Mouse (Mus musculus) intestine, postnatal 0 days (tissue): Measurements from ENCODE around the gene Ramp3. TPM values are rescaled to one million over a fixed set of nuclear protein-coding genes. Genes with fewer than 3 reads are reported as not detected.

Source experiments
- ATAC-seq: fragments of 200-750 bp; cut with Nextera tagmentation; 2 replicates; pipeline ENCODE4 v1.8.0; 2017; ENCODE audit warnings: mild to moderate bottlenecking, moderate TSS enrichment, moderate library complexity
- H3K27ac ChIP-seq: fragments of 300-500 bp; sonication (generic); 2 replicates; pipeline ENCODE4 v1.5.1; 2014; ENCODE audit warnings: mild to moderate bottlenecking, low read depth, low read length, moderate library complexity
- H3K27me3 ChIP-seq: fragments of 300-500 bp; sonication (generic); replicated peaks from 2 replicates; pipeline ENCODE4 v1.6.1; 2014; ENCODE audit warnings: low read length, mixed read lengths; ENCODE audit not compliant: control insufficient read depth, insufficient read depth
- H3K36me3 ChIP-seq: fragments of 300-500 bp; sonication (generic); 2 replicates; pipeline ENCODE4 v1.6.1; 2014; ENCODE audit warnings: mild to moderate bottlenecking, moderate library complexity; ENCODE audit not compliant: control insufficient read depth, insufficient read depth
- H3K4me1 ChIP-seq: fragments of 300-500 bp; sonication (generic); replicated peaks from 2 replicates; pipeline ENCODE4 v1.6.1; 2014; ENCODE audit warnings: antibody characterized with exemption, low read length, mixed read lengths; ENCODE audit not compliant: control insufficient read depth, insufficient read depth
- H3K4me2 ChIP-seq: fragments of 300-500 bp; sonication (generic); replicated peaks from 2 replicates; pipeline ENCODE4 v1.6.1; 2014; ENCODE audit warnings: low read depth, mild to moderate bottlenecking, moderate library complexity
- H3K4me3 ChIP-seq: fragments of 300-500 bp; sonication (generic); 2 replicates; pipeline ENCODE4 v1.5.1; 2014; ENCODE audit warnings: low read depth, low read length
- H3K9ac ChIP-seq: fragments of 300-500 bp; sonication (generic); 2 replicates; pipeline ENCODE4 v1.6.1; 2014; ENCODE audit warnings: mild to moderate bottlenecking, low read depth, low read length
- H3K9me3 ChIP-seq: fragments of 300-500 bp; sonication (generic); 2 replicates; pipeline ENCODE4 v1.6.1; 2016; ENCODE audit warnings: mixed run types; ENCODE audit not compliant: control insufficient read depth
- CTCF ChIP-seq: sonication (generic); IDR thresholded peaks from 2 replicates; pipeline ENCODE4 v1.5.1; 2016; ENCODE audit warnings: low read depth, mild to moderate bottlenecking, control low read depth, antibody characterized with exemption, moderate library complexity
- WGBS: fragments of 180-500 bp; shearing (Covaris S2); extraction: QIAGEN DNeasy Blood & Tissue Kit; methylation state at CpG from one replicate; pipeline ENCODE4 v1.1.7; 2014; 5-methylcytosine and 5-hydroxymethylcytosine counted together
- polyA plus RNA-seq: library from polyadenylated mRNA; unstranded; fragments of >200 nt; fragmentation: Nextera tagmentation; extraction: Ambion mirVana; gene quantifications from 2 replicates; pipeline ENCODE4 v1.2.1, GENCODE M21; 2015

The Ramp3 gene
- polyA plus RNA-seq, 1 experiment from 2014 or later, result 2.8 TPM

GRCm38 (mm10) chr11:6694114-6694513 lies 35.8 kb downstream of the Ramp3 start:
- Histone ChIP-seq H3K4me1 (no peaks in the 10 kb centered on the region), H3K27me3 (no peaks in the 10 kb centered on the region), H3K27ac (no peak overlapping the region), H3K4me2 (no peak overlapping the region), H3K9me3 (no peaks in the 10 kb centered on the region), H3K36me3 (no peaks in the 10 kb centered on the region), H3K9ac (no peak overlapping the region), H3K4me3 (no peak overlapping the region)
- no peak for ATAC-seq
- TF ChIP-seq CTCF, result no peak
- WGBS, result 96% methylated on average over 10 of the region's 10 CpGs

- Histone ChIP-seq H3K9ac (no peak overlapping the region), H3K4me2 (no peak overlapping the region), H3K36me3 (no peaks in the 10 kb centered on the region), H3K27ac (no peak overlapping the region), H3K27me3 (no peaks in the 10 kb centered on the region), H3K4me3 (no peak overlapping the region), H3K9me3 (no peaks in the 10 kb centered on the region), H3K4me1 (no peaks in the 10 kb centered on the region)
- no peak for TF ChIP-seq CTCF
- WGBS, result 64% methylated on average over 12 of the region's 12 CpGs
- no peak for ATAC-seq
Observed at GRCm38 (mm10) chr11:6695176-6695575, 36.9 kb downstream of the Ramp3 start.

GRCm38 (mm10) chr11:6696551-6696950 lies 38.2 kb downstream of the Ramp3 start:
- Histone ChIP-seq H3K4me2 (no peak overlapping the region), H3K9me3 (no peaks in the 10 kb centered on the region), H3K4me1 (no peaks in the 10 kb centered on the region), H3K9ac (no peak overlapping the region), H3K36me3 (no peaks in the 10 kb centered on the region), H3K4me3 (no peak overlapping the region), H3K27ac (no peak overlapping the region), H3K27me3 (no peaks in the 10 kb centered on the region)
- 61% methylated on average over 8 of the region's 8 CpGs for WGBS
- no peak for ATAC-seq
- no peak for TF ChIP-seq CTCF

GRCm38 (mm10) chr11:6697751-6698150 lies 39.4 kb downstream of the Ramp3 start:
- ATAC-seq, result no peak
- no peak for TF ChIP-seq CTCF
- no peaks in the 10 kb centered on the region for H3K36me3 ChIP-seq
- 84% methylated on average over 10 of the region's 10 CpGs for WGBS
- no peak overlapping the region for H3K9ac ChIP-seq
- no peaks in the 10 kb centered on the region for H3K9me3 ChIP-seq
- H3K4me1 ChIP-seq, result no peaks in the 10 kb centered on the region
- H3K4me3 ChIP-seq, result no peak overlapping the region
- H3K27me3 ChIP-seq, result no peaks in the 10 kb centered on the region
- no peak overlapping the region for H3K4me2 ChIP-seq
- no peak overlapping the region for H3K27ac ChIP-seq

- H3K9me3 ChIP-seq, result no peaks in the 10 kb centered on the region
- H3K4me1 ChIP-seq, result no peaks in the 10 kb centered on the region
- no peak overlapping the region for H3K27ac ChIP-seq
- no peak for ATAC-seq
- no peaks in the 10 kb centered on the region for H3K27me3 ChIP-seq
- H3K4me2 ChIP-seq, result no peak overlapping the region
- no peak overlapping the region for H3K4me3 ChIP-seq
- no peak for TF ChIP-seq CTCF
- no peak overlapping the region for H3K9ac ChIP-seq
- WGBS, result 77% methylated on average over 10 of the region's 10 CpGs
- no peaks in the 10 kb centered on the region for H3K36me3 ChIP-seq
Observed at GRCm38 (mm10) chr11:6698281-6698680, 40.0 kb downstream of the Ramp3 start.

- ATAC-seq, result no peak
- Histone ChIP-seq H3K4me2 (no peak overlapping the region), H3K4me3 (no peak overlapping the region), H3K36me3 (no peaks in the 10 kb centered on the region), H3K4me1 (no peaks in the 10 kb centered on the region), H3K9ac (no peak overlapping the region), H3K27me3 (no peaks in the 10 kb centered on the region), H3K9me3 (no peaks in the 10 kb centered on the region), H3K27ac (no peak overlapping the region)
- WGBS, result 54% methylated on average over 3 of the region's 3 CpGs
- no peak for TF ChIP-seq CTCF
Observed at GRCm38 (mm10) chr11:6702258-6702657, 43.9 kb downstream of the Ramp3 start.

- Histone ChIP-seq H3K9me3 (no peaks in the 10 kb centered on the region), H3K4me2 (no peak overlapping the region), H3K4me3 (no peak overlapping the region), H3K27me3 (no peaks in the 10 kb centered on the region), H3K27ac (no peak overlapping the region), H3K4me1 (no peaks in the 10 kb centered on the region), H3K36me3 (no peaks in the 10 kb centered on the region), H3K9ac (no peak overlapping the region)
- no peak for TF ChIP-seq CTCF
- no peak for ATAC-seq
- WGBS, result 68% methylated on average over 6 of the region's 6 CpGs
Observed at GRCm38 (mm10) chr11:6704851-6705250, 46.5 kb downstream of the Ramp3 start.
